Mouse (Mus musculus) naive thymus-derived CD4-positive, alpha-beta T cell, adult 5 months (primary cell): ENCODE data around the gene Stam2. TPM values are rescaled to one million over a fixed set of nuclear protein-coding genes. Genes with fewer than 3 reads are reported as not detected.

Source experiments
- polyA plus RNA-seq: library from polyadenylated mRNA; unstranded; fragments of 100-300 nt; shearing (Covaris generic); gene quantifications from one replicate; pipeline ENCODE4 v1.2.1, GENCODE M21; 2017

Stam2 gene
- polyA plus RNA-seq, result 31.5 TPM

GRCm38 (mm10) chr2:52742256-52743158 is at the start of gene Stam2:
TSS of gene Stam2 (minus strand) at chr2:52742281.

GRCm38 (mm10) chr2:52676023-52676912 is 65.8 kb downstream of the Stam2 start, which contains the start of gene Cacnb4:
TSS of gene Cacnb4 (minus strand) at chr2:52676831.

Other genes starting within 250 kb of the Stam2 start
- 0.06 TPM for gene Cacnb4, start 65.5 kb downstream of the Stam2 start, polyA plus RNA-seq
- not detected for gene Fmnl2, start 115.6 kb upstream of the Stam2 start, polyA plus RNA-seq